Mouse (Mus musculus): Measurements from ENCODE around the gene Myo18a.
"Not testable (repeated sequence)": the region's sequence is repeated elsewhere in the genome, so short reads cannot be mapped to it uniquely, and the experiment has no call there.

Myo18a gene

GRCm38 (mm10) chr11:77762783-77763672 is at the start of gene Myo18a:
Gene Myo18a (plus strand): TSS chr11:77763246.
- DNase-seq (ENCODE audit: low spot score in 2 of 2), result peak; percentile 60 to 75

GRCm38 (mm10) chr11:77713736-77714135 is 49.3 kb upstream of the Myo18a start:
- no peak for DNase-seq (ENCODE audit: low spot score in 2 of 2)

GRCm38 (mm10) chr11:77719055-77719454 is 44.0 kb upstream of the Myo18a start:
- no peak for DNase-seq (ENCODE audit: low spot score in 2 of 2)

- DNase-seq (ENCODE audit: low spot score in 2 of 2), result no peak
These were observed 41.7 kb upstream of the Myo18a start for GRCm38 (mm10) chr11:77721389-77721788.

GRCm38 (mm10) chr11:77724766-77725165 is 38.3 kb upstream of the Myo18a start:
- no peak for DNase-seq (ENCODE audit: low spot score in 2 of 2)

- no peak for DNase-seq (ENCODE audit: low spot score in 2 of 2)
These were observed 37.9 kb upstream of the Myo18a start, which contains the start of gene Cryba1 for GRCm38 (mm10) chr11:77725183-77725582. Gene Cryba1 (minus strand): TSS chr11:77725283.

- DNase-seq (ENCODE audit: low spot score in 2 of 2), result no peak
These were observed 34.5 kb upstream of the Myo18a start for GRCm38 (mm10) chr11:77728587-77728986.

GRCm38 (mm10) chr11:77737289-77737688 is 25.8 kb upstream of the Myo18a start:
- DNase-seq (ENCODE audit: low spot score in 2 of 2), result peak; percentile 41 to 62

GRCm38 (mm10) chr11:77738555-77738954 is 24.5 kb upstream of the Myo18a start:
- no peak for DNase-seq (ENCODE audit: low spot score in 2 of 2)

- DNase-seq (ENCODE audit: low spot score in 2 of 2), result peak in 1 of 2 experiments; percentile 17
These were observed 19.1 kb upstream of the Myo18a start for GRCm38 (mm10) chr11:77743966-77744365.

- no peak for DNase-seq (ENCODE audit: low spot score in 2 of 2)
These were observed 16.4 kb upstream of the Myo18a start for GRCm38 (mm10) chr11:77746652-77747051.

- DNase-seq (ENCODE audit: low spot score in 2 of 2), result not testable (repeated sequence)
These were observed 15.9 kb upstream of the Myo18a start for GRCm38 (mm10) chr11:77747103-77747502.

GRCm38 (mm10) chr11:77748996-77749395 is 14.1 kb upstream of the Myo18a start:
- no peak for DNase-seq (ENCODE audit: low spot score in 2 of 2)

- DNase-seq (ENCODE audit: low spot score in 2 of 2), result no peak
These were observed 10.5 kb upstream of the Myo18a start for GRCm38 (mm10) chr11:77752525-77752924.

- DNase-seq (ENCODE audit: low spot score in 2 of 2), result no peak
These were observed 9.6 kb upstream of the Myo18a start for GRCm38 (mm10) chr11:77753469-77753868.

- no peak for DNase-seq (ENCODE audit: low spot score in 2 of 2)
These were observed 3.0 kb upstream of the Myo18a start for GRCm38 (mm10) chr11:77760031-77760430.

- peak in 1 of 2 experiments; percentile 8 for DNase-seq (ENCODE audit: low spot score in 2 of 2)
These were observed 761 bp downstream of the Myo18a start for GRCm38 (mm10) chr11:77763673-77764340.

- DNase-seq (ENCODE audit: low spot score in 2 of 2), result no peak
These were observed 1.8 kb downstream of the Myo18a start for GRCm38 (mm10) chr11:77764694-77765458.

GRCm38 (mm10) chr11:77765459-77765777 is 2.4 kb downstream of the Myo18a start:
- no peak for DNase-seq (ENCODE audit: low spot score in 2 of 2)

- peak; percentile 20 to 21 for DNase-seq (ENCODE audit: low spot score in 2 of 2)
These were observed 3.4 kb downstream of the Myo18a start for GRCm38 (mm10) chr11:77766351-77767001.

- DNase-seq (ENCODE audit: low spot score in 2 of 2), result no peak
These were observed 6.5 kb downstream of the Myo18a start for GRCm38 (mm10) chr11:77769496-77769895.

- no peak for DNase-seq (ENCODE audit: low spot score in 2 of 2)
These were observed 7.3 kb downstream of the Myo18a start for GRCm38 (mm10) chr11:77770346-77770745.

Data from natural killer cell, adult 2 months (primary cell).